Mouse (Mus musculus) forebrain, embryonic 11.5 days (tissue): ENCODE measurements around the gene Kcne3. TPM values are rescaled to one million over a fixed set of nuclear protein-coding genes. Genes with fewer than 3 reads are reported as not detected.

Experiments used
- ATAC-seq: fragments of 200-750 bp; cut with Nextera tagmentation; replicated peaks from 2 replicates; pipeline ENCODE4 v1.8.0; 2017; ENCODE audit warnings: moderate TSS enrichment; ENCODE audit not compliant: low FRiP score
- DNase-seq: peaks from one replicate; pipeline ENCODE4 v3.0.0-alpha.2; 2017; ENCODE audit warnings: low spot score
- H3K27ac ChIP-seq: fragments of 300-500 bp; sonication (generic); 2 replicates; pipeline ENCODE4 v1.5.1; 2014; ENCODE audit warnings: low read depth, low read length
- H3K27me3 ChIP-seq: fragments of 300-500 bp; sonication (generic); 2 replicates; pipeline ENCODE4 v1.6.1; 2014; ENCODE audit warnings: mild to moderate bottlenecking, low read length, mixed read lengths; ENCODE audit not compliant: control insufficient read depth, insufficient read depth
- H3K36me3 ChIP-seq: fragments of 300-500 bp; sonication (generic); 2 replicates; pipeline ENCODE4 v1.6.1; 2014; ENCODE audit warnings: mild to moderate bottlenecking, low read length, moderate library complexity, mixed read lengths; ENCODE audit not compliant: control insufficient read depth, insufficient read depth
- H3K4me1 ChIP-seq: fragments of 300-500 bp; sonication (generic); replicated peaks from 2 replicates; pipeline ENCODE4 v1.6.1; 2014; ENCODE audit warnings: low read length, mixed read lengths; ENCODE audit not compliant: control insufficient read depth, insufficient read depth
- H3K4me2 ChIP-seq: fragments of 300-500 bp; sonication (generic); 2 replicates; pipeline ENCODE4 v1.6.1; 2014; ENCODE audit warnings: low read depth, mild to moderate bottlenecking, low read length, moderate library complexity, mixed read lengths; ENCODE audit not compliant: severe bottlenecking
- H3K4me3 ChIP-seq: fragments of 300-500 bp; sonication (generic); 2 replicates; pipeline ENCODE4 v1.5.1; 2014; ENCODE audit warnings: low read depth, low read length
- H3K9ac ChIP-seq: fragments of 300-500 bp; sonication (generic); 2 replicates; pipeline ENCODE4 v1.6.1; 2014; ENCODE audit warnings: low read length
- H3K9me3 ChIP-seq: fragments of 300-500 bp; sonication (generic); 2 replicates; pipeline ENCODE4 v1.6.1; 2016; ENCODE audit warnings: low read length, mixed read lengths; ENCODE audit not compliant: control insufficient read depth
- WGBS: fragments of 180-500 bp; shearing (Covaris S2); extraction: QIAGEN DNeasy Blood & Tissue Kit; methylation state at CpG from one replicate; pipeline ENCODE4 v1.1.7; 2014; 5-methylcytosine and 5-hydroxymethylcytosine counted together
- polyA plus RNA-seq: library from polyadenylated mRNA; unstranded; fragments of >200 nt; fragmentation: Nextera tagmentation; extraction: Ambion mirVana; gene quantifications from 2 replicates; pipeline ENCODE4 v1.2.1, GENCODE M21; 2014

Kcne3 gene
- polyA plus RNA-seq, 1 experiment from 2014 or later: 4.1 TPM

GRCm38 (mm10) chr7:100178016-100178890 lies 2.0 kb downstream of the Kcne3 start:
- H3K9me3 ChIP-seq: no peaks in the 10 kb centered on the region

GRCm38 (mm10) chr7:100178891-100179233 lies 2.6 kb downstream of the Kcne3 start:
- Histone ChIP-seq H3K4me1 (peaks cover 7% of the 10 kb centered on the region), H3K36me3 (no peaks in the 10 kb centered on the region), H3K4me2 (peak overlapping the region; percentile 58), H3K27ac (no peak overlapping the region), H3K9ac (peak overlapping the region; percentile 29; the same call in 1 of the 2 replicates), H3K27me3 (peaks cover 26% of the 10 kb centered on the region), H3K9me3 (no peaks in the 10 kb centered on the region), H3K4me3 (peak overlapping the region; percentile 28)
- DNase-seq: peak; percentile 53
- no peak for ATAC-seq
- 2% methylated on average over 15 of the region's 15 CpGs for WGBS

More at GRCm38 (mm10) chr7:100178016-100178890, 2.0 kb downstream of the Kcne3 start:
- H3K4me3 ChIP-seq: peak overlapping the region; percentile 28
- DNase-seq (peak; percentile 57), ATAC-seq (no peak)
- H3K4me2 ChIP-seq: peak overlapping the region; percentile 58
- peaks cover 26% of the 10 kb centered on the region for H3K27me3 ChIP-seq
- peak overlapping the region; percentile 29; the same call in 1 of the 2 replicates for H3K9ac ChIP-seq
- no peak overlapping the region for H3K27ac ChIP-seq
- 10% methylated on average over 30 of the region's 30 CpGs for WGBS
- peaks cover 7% of the 10 kb centered on the region for H3K4me1 ChIP-seq
- no peaks in the 10 kb centered on the region for H3K36me3 ChIP-seq

- H3K9me3 ChIP-seq: no peaks in the 10 kb centered on the region
- ATAC-seq: no peak
- no peak overlapping the region for H3K27ac ChIP-seq
- no peaks in the 10 kb centered on the region for H3K36me3 ChIP-seq
- WGBS: 68% methylated on average over 7 of the region's 7 CpGs
- H3K9ac ChIP-seq: no peak overlapping the region
- peaks cover 7% of the 10 kb centered on the region for H3K4me1 ChIP-seq
- H3K4me2 ChIP-seq: peak overlapping the region; percentile 58; the same call in 1 of the 2 replicates
- no peak for DNase-seq
- H3K4me3 ChIP-seq: no peak overlapping the region
- H3K27me3 ChIP-seq: peaks cover 26% of the 10 kb centered on the region
Observed at GRCm38 (mm10) chr7:100179394-100179793, 3.1 kb downstream of the Kcne3 start.

- Histone ChIP-seq H3K9ac (no peak overlapping the region), H3K27ac (no peak overlapping the region), H3K4me3 (no peak overlapping the region), H3K36me3 (no peaks in the 10 kb centered on the region), H3K4me1 (peaks cover 7% of the 10 kb centered on the region), H3K9me3 (no peaks in the 10 kb centered on the region), H3K27me3 (peaks cover 26% of the 10 kb centered on the region), H3K4me2 (no peak overlapping the region)
- ATAC-seq: no peak
- no peak for DNase-seq
- WGBS: 72% methylated on average over 7 of the region's 7 CpGs
Observed at GRCm38 (mm10) chr7:100179836-100180407, 3.6 kb downstream of the Kcne3 start.

- DNase-seq: no peak
- H3K27me3 ChIP-seq: peaks cover 26% of the 10 kb centered on the region
- H3K36me3 ChIP-seq: no peaks in the 10 kb centered on the region
- WGBS: 69% methylated on average over 2 of the region's 2 CpGs
- ATAC-seq: no peak
- no peak overlapping the region for H3K4me2 ChIP-seq
- H3K4me1 ChIP-seq: peaks cover 7% of the 10 kb centered on the region
- no peaks in the 10 kb centered on the region for H3K9me3 ChIP-seq
- no peak overlapping the region for H3K9ac ChIP-seq
- no peak overlapping the region for H3K27ac ChIP-seq
- H3K4me3 ChIP-seq: no peak overlapping the region
Observed at GRCm38 (mm10) chr7:100181176-100181575, 4.9 kb downstream of the Kcne3 start.

- DNase-seq: no peak
- Histone ChIP-seq H3K27ac (no peak overlapping the region), H3K36me3 (no peaks in the 10 kb centered on the region), H3K9me3 (no peaks in the 10 kb centered on the region), H3K4me3 (no peak overlapping the region), H3K9ac (no peak overlapping the region), H3K4me2 (no peak overlapping the region), H3K4me1 (peaks cover 7% of the 10 kb centered on the region), H3K27me3 (peaks cover 26% of the 10 kb centered on the region)
- ATAC-seq: no peak
- 88% methylated on average over 3 of the region's 3 CpGs for WGBS
Observed at GRCm38 (mm10) chr7:100181614-100182013, 5.3 kb downstream of the Kcne3 start.

- no peak for DNase-seq
- H3K4me3 ChIP-seq: no peak overlapping the region
- no peaks in the 10 kb centered on the region for H3K36me3 ChIP-seq
- no peak overlapping the region for H3K27ac ChIP-seq
- H3K4me2 ChIP-seq: no peak overlapping the region
- no peak overlapping the region for H3K9ac ChIP-seq
- 71% methylated on average over 3 of the region's 3 CpGs for whole genome bisulfite sequencing
- no peaks in the 10 kb centered on the region for H3K9me3 ChIP-seq
- peaks cover 26% of the 10 kb centered on the region for H3K27me3 ChIP-seq
- H3K4me1 ChIP-seq: peaks cover 7% of the 10 kb centered on the region
- no peak for ATAC-seq
Observed at GRCm38 (mm10) chr7:100182388-100182787, 6.1 kb downstream of the Kcne3 start.

GRCm38 (mm10) chr7:100187601-100188000 lies 11.3 kb downstream of the Kcne3 start:
- H3K27me3 ChIP-seq: no peaks in the 10 kb centered on the region
- DNase-seq (peak; percentile 58), ATAC-seq (no peak)
- no peak overlapping the region for H3K4me2 ChIP-seq
- H3K9me3 ChIP-seq: no peaks in the 10 kb centered on the region
- H3K9ac ChIP-seq: no peak overlapping the region
- no peak overlapping the region for H3K4me3 ChIP-seq
- 22% methylated on average over 7 of the region's 7 CpGs for WGBS
- H3K27ac ChIP-seq: no peak overlapping the region
- H3K4me1 ChIP-seq: no peaks in the 10 kb centered on the region
- H3K36me3 ChIP-seq: no peaks in the 10 kb centered on the region
